Mouse (Mus musculus) megakaryocyte-erythroid progenitor cell, adult 5-6 weeks (primary cell): Measurements from ENCODE around the gene Gpr183. TPM values are rescaled to one million over a fixed set of nuclear protein-coding genes. Genes with fewer than 3 reads are reported as not detected.

Experiments used
- ATAC-seq: replicated peaks from 2 replicates; pipeline ENCODE4 v1.8.0; 2016; ENCODE audit warnings: mild to moderate bottlenecking, inconsistent platforms; ENCODE audit not compliant: severe bottlenecking, poor library complexity, low FRiP score, low TSS enrichment
- total RNA-seq, 2 experiments: library from RNA; stranded (forward) in 1 of 2; stranded (reverse) in 1 of 2; fragments of 200-1000, 215-1000 nt in 1 of 2; fragments of >200 nt in 1 of 2; fragmentation: Nextera tagmentation in 1 of 2; gene quantifications; 2 replicates each; pipeline ENCODE4 v1.2.3; 2014 to 2017

The Gpr183 gene
- total RNA-seq, 2 experiments from 2014 or later = 0.52 to 0.94 TPM

DNA sequence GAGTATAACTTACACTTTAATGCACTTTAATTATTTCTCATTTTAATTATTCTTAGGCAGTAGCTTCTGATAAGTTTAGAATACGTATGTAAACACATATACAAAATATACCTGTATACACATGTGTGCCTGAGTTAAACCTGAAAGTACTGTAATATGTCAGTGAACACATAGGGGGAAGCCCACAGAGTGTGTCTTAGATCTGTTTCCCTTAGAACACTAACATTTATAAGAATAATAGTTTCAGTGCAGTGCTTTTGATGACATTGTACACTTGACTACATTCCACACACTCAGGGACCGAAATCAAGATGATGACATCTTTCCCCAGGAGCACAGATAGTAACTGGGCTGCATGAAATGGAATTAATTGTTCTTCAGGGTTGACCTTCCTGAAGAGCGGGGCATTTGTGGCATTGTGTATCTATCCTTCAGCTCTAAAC is 5.4 kb downstream of the Gpr183 start:
- ATAC-seq = no peak

DNA sequence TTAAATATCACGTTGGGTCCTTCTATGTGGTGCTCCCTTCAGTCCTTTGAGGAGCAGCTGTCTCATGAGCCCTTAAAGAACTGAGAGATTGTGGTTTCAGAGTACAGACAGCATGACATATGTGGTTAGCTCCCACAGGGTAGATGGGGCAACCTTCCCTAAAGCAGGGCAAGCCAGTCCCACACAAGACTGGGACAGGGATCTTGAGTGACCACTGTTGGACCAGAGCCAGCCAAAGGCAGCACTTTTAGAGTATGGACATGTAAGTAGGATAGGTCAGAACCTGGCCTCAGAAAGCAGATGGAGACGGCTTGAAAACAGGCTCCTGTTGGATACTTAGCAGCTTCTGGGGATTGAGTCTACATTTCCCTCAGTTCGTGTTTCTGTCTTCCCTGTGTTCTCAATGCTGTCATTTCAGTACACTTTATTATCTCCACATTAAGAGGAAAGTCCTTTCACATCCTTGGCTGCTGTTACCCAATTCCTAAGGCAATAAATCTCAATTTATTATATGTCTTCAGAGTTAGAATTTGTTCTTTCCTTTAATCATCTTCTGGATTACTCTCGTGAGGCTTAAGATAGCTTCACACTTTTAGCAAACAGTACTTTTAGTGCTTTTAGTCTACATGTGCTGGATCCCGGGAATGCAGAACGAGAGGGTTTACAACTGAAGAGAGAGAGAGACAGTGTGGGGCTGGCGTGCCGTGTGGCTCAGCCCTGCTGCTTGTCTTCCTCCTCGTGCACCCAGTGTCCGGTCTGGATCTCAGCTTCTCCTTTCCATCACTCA is 6.1 kb downstream of the Gpr183 start:
- no peak for ATAC-seq

DNA sequence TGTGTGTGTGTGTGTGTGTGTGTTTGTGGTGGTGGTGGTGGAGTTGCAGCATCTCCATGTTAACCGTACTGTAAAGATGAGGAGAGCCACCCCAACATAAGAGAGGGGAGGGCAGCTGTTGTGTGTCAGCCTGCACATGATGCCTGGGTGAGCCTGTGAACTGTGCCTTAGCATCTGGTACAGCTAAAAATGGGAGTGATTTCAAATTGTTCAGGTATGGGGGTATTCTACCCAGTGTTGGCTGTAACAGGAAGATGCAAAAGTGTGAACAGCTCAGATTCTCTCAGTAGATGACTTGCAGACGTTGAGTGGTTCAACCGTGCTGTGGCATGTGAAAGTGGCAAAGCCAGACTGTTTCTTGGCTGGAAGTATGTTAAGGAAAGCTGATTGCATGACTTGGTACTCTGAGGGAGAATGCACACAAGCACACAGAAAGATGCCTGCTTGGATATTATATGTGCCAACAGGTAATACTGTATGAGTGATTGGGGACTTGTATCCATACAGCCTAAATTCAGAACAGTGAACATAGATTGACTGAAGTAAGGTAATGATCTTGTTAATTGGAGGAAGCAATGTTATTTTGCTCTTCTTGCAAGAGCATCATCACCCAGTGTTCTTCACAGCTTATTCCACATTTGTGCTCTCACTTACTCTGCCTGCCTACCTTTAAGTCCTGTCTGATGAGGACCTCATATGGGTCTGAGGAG is 6.8 kb downstream of the Gpr183 start:
- no peak for ATAC-seq

DNA sequence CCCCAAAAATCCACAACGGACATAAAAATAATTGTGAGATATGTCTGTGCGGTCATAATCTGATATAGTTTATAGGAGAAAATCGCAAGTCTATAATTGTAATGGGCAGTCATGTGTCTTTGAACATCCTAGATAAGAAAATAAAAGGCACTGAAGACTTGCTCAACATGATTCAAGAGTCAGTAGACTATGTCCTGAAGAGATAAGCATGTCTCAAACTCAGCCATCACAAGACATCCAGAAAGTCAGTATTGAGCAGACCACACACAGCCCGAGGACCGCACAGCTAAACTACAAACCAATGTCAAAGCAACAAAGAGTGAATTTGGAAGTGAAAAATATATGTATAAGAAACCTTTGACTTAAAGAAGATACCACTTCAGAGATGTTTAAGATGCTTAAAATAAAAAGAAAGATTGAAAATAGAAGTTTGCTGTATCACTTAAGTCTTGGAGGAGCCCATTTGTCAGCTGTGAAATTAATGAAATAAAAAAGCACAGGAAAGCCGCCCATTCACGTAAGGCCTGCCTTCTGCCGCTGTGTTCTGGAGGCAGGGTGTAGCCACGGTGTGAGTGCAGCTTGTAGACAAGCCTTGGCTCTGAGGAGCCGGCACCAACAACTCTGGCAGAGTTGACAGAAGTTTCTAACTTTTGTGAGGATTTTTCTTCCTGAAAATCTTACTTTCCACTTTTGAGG is 7.7 kb downstream of the Gpr183 start:
- ATAC-seq = peak; percentile 68

DNA sequence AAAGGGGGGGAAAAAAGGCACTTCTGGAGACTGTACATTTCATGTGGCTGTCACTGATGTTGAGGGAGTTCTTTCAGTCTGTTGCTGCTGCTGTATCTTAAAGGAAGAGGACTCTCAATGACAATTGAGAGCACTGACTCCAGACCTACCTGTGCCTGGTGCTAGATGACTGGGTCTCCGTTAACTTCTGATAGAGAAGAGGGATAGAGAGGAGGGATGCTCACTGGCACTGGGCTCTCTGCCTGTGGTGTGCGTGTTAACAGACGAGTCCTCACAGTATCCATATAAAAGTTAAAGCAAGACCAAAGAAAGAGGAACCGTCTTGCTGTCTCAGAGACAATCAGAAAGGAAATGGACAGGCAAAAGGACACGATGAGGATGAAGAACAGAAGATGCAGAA is 8.7 kb downstream of the Gpr183 start:
- no peak for ATAC-seq

DNA sequence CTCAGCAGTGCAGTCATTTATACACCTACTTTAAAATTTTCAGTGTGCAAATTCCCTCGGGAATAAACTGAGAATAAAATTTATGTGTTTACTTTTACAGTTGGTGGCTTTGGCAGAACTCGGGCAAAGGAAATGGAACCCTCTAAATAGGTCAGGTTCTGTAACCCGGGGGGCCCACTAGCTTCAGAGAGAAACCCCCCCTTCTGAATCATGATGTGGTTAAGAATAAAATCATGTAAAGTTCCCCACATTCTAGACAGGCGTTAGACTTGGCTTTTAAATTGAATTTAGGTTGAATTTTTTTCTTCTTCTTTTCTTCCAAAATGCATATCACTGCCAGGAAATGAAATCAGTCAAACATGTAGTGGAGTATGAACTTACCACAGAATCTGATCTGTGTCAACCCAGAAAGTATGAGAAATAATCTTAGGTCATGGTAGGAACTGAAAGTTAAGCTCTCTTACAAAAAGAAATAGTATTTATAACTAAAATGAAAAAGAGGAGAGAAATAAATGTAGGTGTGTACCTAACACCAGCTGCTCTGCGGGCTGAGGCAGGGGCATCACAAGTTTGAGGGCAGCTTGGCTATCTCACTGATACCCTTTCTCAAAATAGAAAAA is 9.7 kb downstream of the Gpr183 start:
- ATAC-seq = no peak

DNA sequence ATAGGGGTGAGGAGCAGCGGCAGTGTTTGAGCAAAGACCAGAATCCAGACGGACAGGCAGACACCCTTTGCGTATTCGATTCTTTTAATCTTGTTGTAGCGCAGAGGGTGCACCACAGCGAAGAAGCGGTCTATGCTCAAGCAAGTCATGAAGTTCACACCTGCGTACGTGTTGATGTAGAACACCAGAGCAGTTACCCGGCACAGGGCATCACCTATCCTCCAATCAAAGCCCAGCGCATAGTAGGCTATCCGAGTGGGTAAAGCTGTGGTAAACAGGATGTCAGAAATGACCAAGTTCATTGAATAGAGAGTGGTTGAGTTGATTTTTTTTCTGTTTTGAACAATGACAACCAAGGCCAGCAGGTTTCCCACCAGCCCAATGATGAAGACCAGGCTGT is 10.4 kb downstream of the Gpr183 start:
- ATAC-seq = no peak

DNA sequence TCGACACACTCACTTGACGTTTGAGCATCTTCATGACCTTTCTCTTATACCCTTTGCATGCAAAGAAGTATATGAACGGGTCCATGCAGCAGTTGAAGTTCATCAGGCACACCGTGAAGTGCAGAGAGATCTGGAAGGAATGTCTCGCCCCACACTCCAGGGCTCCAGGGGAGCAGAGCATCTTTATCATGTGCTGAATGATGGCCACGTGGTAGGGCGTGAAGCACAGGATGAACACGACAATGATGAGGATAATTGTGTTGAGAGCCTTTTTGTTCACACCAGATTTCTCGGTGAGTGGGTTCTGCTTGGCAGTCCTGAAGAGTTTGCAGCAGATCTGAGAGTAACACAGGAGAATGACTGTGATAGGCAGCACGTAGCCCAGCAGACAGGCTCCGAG is 10.9 kb downstream of the Gpr183 start:
- ATAC-seq = no peak

DNA sequence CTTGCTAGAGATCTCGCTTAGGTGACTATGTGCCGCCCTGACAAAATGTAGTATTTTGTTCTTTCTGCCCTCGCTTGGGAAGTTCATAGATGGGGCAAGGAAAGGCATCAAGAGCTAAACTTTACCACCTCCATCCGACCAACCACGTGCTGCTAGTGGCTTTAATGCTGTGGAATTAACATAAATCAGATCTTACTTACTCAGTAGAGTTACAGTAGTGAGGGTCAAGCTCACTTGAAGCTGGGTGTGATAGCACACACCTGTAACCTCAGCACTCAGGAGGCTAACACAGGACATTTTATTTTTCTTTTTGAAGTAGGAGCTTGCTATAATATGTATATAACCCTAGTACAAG is 13.0 kb downstream of the Gpr183 start:
- no peak for ATAC-seq

DNA sequence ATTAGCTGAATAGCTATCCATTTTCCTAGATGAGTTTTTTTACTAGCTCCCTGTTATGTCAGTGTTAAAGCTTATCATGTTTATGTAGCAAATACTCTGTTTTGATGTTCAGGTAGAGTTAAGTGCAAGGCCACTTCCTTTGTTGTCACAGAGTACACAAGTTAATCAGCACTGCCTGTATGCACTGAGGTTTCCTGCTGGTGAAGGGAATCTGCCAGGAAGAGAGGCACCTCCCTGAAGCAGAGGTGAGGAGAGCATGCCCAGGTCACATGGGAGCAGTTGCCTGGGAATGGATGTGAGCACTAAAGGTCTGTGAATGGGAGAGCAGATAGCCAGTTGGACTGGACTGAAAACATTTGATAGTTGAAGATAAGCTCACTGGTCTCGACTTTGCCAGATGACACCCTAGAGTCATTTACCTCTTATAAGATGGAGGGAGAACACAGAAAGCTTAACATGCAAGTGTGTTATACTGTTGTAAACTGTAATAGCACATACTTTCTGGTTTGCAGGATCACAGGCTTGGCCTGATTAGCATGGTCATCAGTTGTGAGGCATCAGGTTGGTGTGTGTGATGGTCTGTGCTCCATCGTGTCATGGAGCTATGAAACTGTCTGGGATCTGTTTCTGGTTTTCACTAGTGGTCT is 13.5 kb downstream of the Gpr183 start:
- peak; percentile 81 for ATAC-seq

DNA sequence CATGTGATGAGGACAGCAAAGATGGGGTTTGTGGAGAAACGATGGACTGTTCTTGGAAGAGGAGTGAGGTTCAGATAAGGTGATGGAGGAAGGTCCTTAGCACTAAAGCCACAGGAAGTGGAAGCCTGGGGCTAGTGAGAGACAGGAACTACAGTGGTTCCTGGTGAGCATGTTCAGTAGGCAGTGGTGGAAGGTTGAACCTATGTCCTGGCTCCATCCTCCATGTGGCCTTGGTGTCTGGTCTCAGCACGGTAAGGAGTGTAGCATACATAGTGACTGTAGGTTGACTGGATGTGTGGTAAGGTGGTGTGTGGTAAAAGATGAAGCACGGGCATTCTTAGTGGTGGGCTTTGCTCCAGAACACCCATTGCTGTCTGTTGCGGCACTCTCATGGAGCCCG is 15.1 kb downstream of the Gpr183 start:
- no peak for ATAC-seq

DNA sequence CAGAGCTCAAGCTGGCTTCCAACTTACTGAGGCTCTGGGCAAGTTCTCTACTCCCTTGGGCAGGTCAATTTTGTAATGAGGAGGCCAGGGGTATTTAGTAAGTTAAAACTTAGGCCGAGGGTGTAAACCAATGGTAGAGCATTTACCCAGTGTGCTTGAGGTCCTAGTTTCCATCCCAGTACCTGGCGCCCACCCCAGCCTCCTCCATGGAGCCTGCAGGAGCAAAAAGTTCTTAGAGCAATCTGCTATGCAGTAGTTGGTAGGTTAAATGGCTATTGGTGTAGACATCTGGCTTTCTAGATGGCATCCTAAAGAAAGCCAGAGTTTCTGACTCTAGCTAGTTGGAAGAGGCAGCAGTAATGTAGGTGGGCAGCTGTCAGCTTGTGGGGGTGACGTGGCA is 15.6 kb downstream of the Gpr183 start:
- ATAC-seq = no peak

DNA sequence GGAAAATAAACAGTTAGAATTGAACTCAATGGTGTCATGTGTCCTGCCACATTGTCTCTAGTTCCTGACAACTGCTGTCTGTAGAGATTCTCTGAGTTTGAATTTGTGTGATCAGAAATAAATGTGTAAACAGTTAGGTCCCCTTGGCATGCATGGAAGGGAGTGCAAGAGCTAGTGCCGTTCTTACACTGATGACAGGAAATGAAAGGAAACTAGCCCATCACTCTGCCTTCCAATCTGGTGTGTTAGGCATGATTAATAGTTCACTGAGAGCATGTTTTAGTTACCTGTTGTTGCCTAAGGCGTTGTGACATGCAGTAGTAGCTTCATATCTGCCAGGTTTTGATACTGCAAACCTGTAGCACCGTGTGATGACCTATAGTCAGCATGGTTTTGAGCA is 17.0 kb downstream of the Gpr183 start:
- ATAC-seq = no peak

DNA sequence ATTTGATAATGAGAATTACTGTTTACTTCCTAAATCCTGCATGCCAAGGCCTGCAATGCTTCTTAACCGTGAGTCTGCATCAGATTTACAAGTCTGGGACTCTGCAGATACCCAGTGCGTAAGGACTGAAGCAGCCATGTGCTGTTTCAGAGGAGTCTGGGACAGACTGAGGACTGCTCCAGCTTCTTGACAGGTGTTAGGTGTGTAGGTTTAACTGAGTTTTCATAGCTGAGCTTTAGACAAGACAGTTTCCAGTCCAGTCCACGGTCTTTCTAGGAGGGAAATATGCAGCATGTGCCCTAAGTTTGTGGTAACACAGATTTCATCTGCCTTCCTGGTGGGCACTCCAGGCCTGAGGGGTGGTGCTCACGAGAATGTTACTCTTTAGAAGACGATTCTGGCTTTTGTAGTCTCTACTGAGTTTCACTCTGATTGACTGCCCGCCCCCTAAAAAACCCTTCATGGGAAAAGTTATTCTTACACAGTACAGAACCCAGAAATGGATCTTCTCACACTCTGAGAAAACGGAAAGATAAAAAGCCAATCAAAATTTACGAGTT is 17.7 kb downstream of the Gpr183 start:
- no peak for ATAC-seq

DNA sequence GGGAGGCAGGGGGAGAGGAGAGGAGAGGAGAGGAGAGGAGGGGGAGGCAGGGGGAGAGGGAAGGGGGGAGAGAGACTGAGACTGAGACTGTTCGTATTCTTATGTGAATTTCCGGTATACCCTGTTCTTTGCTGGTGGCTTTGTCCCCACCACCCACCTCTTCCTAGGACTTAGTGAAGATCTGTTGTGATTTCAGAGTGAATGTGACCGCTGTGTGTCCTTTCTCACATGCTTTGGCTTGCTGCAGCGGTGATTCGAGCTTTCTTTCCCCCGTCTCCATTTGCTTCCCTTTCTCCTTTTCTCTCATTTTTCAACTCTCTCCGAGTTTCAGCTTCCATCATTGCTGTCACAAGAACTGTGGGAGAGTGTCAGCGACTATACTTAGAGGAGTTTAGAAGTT is 18.3 kb downstream of the Gpr183 start:
- ATAC-seq = no peak

DNA sequence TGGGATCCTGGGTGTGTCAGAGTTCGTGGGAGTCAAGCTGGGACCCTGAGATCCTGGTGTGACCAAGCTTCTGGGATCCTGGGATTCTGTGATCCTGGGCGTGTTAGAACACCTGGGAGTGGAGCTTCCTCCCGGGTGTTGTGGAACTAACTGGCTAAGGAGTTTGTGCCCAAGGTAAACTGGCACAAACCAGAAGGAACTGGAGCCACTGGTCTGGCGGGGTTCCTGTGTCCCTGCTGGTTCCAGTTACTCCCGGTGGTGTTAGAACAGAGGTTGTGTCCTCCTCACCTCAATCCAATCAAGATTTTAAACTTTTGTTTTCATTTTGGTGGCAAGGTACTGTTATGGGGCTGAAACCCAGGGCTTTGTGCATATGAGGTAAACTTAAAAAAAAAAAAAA is 18.9 kb downstream of the Gpr183 start:
- ATAC-seq = no peak

DNA sequence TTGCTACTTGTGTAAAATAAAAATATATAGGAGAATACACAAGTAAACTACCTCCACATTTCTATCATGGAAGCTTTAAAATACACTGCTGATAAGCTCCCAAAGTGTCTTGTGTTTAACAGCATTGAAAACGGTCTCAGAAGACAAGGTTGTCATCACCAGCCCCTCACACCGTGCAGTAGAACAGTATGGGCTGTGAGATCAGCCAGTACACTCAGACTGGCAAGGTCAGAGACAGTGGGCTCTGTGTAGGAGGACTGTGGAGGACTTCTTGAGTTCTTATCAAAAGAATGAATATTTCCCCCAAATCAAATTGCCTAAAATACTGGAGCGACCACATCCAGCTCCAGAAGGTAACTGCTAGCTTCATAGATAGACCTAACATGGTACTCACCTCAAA is 25.4 kb downstream of the Gpr183 start:
- ATAC-seq = no peak

DNA sequence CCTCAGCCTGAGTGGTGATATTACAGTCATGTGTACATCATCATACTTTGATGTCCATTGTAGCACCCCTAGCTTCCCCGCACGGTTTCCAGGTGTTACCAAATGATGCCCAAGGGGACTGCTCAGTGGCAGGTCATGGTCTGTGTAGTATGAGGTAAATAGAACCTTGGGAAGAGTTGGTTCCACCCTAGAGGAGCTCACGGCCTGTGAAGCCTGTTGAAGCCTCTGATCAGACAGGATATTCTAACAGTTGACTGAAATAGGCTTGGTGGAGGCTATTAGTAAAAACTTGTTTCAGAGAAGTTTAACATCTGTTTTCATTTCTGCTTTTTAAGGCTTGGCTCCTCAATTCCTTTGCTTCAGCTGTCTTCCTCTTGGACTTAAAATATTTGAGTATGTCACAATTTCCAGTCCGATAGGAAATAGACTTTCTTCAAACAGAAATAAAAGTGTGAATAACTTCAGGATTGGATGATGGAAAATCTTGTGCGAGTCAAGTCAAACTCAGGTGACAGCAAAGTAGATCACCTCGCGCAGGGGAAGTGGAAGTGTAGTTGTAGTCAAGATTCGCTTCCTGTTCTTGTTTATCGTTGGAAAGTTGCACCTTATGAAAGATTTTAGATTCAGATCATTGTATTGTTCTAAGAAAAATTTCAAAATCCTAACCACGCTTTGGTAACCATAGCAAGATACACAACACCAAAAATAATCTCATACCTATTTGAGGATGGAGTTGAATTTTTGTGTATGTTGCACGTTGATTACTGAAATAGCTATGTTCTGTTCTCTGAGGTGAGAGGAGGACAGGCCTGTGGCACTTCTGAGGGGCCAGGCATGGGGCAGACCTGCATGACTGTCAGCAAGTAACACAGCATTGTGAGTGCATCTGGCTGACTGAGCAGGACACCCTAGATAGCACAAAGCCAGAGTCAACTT is 26.5 kb downstream of the Gpr183 start:
- 0 out of 2 replicates have a peak, but pooled peaks have one; percentile 46 for ATAC-seq
